Mouse (Mus musculus) thymus, adult 2 months (tissue): ENCODE results near the gene Vgf. TPM values are rescaled to one million over a fixed set of nuclear protein-coding genes. Genes with fewer than 3 reads are reported as not detected.
A peak's percentile ranks its signal among the peaks of the same experiment; 100 is the strongest.

Source experiments
- DNase-seq: peaks from one replicate; pipeline ENCODE4 v3.0.0; 2021
- H3K27ac ChIP-seq: fragments of 200-500 bp; 2 replicates; pipeline ENCODE4 v1.5.1; 2012; ENCODE audit warnings: low read length, control low read depth; ENCODE audit not compliant: control insufficient read depth, insufficient read depth
- H3K27me3 ChIP-seq: fragments of 200-500 bp; 2 replicates; pipeline ENCODE4 v1.6.1; 2012; ENCODE audit warnings: mild to moderate bottlenecking, low read length, moderate library complexity, mixed read lengths; ENCODE audit not compliant: control insufficient read depth, insufficient read depth
- H3K36me3 ChIP-seq: fragments of 200-500 bp; 2 replicates; pipeline ENCODE4 v1.6.1; 2012; ENCODE audit warnings: mild to moderate bottlenecking, low read length, moderate library complexity; ENCODE audit not compliant: control insufficient read depth, insufficient read depth
- H3K4me1 ChIP-seq: fragments of 200-500 bp; replicated peaks from 2 replicates; pipeline ENCODE4 v1.6.1; 2012; ENCODE audit warnings: low read length; ENCODE audit not compliant: control insufficient read depth, insufficient read depth
- H3K4me3 ChIP-seq: fragments of 200-500 bp; 2 replicates; pipeline ENCODE4 v1.5.1; 2012; ENCODE audit warnings: mild to moderate bottlenecking, low read length, control low read depth, moderate library complexity; ENCODE audit not compliant: control insufficient read depth, insufficient read depth
- CTCF ChIP-seq: fragments of 200-500 bp; IDR thresholded peaks from 2 replicates; pipeline ENCODE4 v1.5.1; 2012; ENCODE audit warnings: mild to moderate bottlenecking, control low read depth, low read length, moderate library complexity, borderline replicate concordance; ENCODE audit not compliant: control insufficient read depth, poor library complexity, insufficient read depth; ENCODE audit errors: extremely low read depth
- POLR2A ChIP-seq: fragments of 200-500 bp; IDR thresholded peaks from 2 replicates; pipeline ENCODE4 v1.6.1; 2012; ENCODE audit warnings: mild to moderate bottlenecking, low read length, control low read depth, moderate library complexity; ENCODE audit not compliant: control insufficient read depth, poor library complexity, insufficient read depth; ENCODE audit errors: extremely low read depth
- WGBS: fragments of 180-500 bp; shearing (Covaris S2); methylation state at CpG from one replicate; pipeline ENCODE4 v1.1.7; 2018; 5-methylcytosine and 5-hydroxymethylcytosine counted together
- polyA plus RNA-seq: library from polyadenylated mRNA; depleted of rRNA; stranded (reverse); fragments of >200 nt; gene quantifications from 2 replicates; pipeline ENCODE4 v1.2.3, GENCODE M21; 2012

Vgf gene
- polyA plus RNA-seq, 1 experiment, result 0.58 TPM

GRCm38 (mm10) chr5:137051914-137052505, 25.8 kb downstream of the Vgf start:
- 93% methylated on average over 5 of the region's 5 CpGs for WGBS
- no peak for DNase-seq
- H3K4me1 ChIP-seq, result no peaks in the 10 kb centered on the region

DNA sequence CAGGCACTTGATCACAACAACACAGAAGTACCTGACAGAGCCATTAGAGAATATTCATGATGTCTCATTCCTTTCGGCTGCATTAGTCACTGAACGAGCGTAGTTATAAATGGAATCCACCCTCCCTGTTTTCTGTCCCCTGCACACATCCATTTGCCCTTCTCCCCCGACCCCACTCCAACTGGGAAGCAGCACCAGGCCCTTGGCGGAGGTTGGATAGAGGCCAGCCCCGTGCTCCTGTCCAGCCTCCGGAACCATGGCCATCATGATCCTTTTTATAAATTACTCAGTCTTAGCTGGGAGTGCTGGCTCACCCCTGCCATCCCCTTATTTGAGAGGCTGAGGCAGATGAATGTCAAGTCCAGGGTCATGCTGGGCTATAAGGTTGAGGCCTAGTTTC, 28.1 kb downstream of the Vgf start:
- no peak for TF ChIP-seq CTCF
- no peak for TF ChIP-seq POLR2A
- H3K36me3 ChIP-seq, result no peaks in the 10 kb centered on the region
- 91% methylated on average over 7 of the region's 7 CpGs for WGBS

More at GRCm38 (mm10) chr5:137051914-137052505, 25.8 kb downstream of the Vgf start:
- H3K27me3 ChIP-seq, result no peaks in the 10 kb centered on the region
- H3K27ac ChIP-seq, result no peak overlapping the region
- no peak for TF ChIP-seq CTCF
- TF ChIP-seq POLR2A, result no peak
- no peak overlapping the region for H3K4me3 ChIP-seq
- H3K36me3 ChIP-seq, result no peaks in the 10 kb centered on the region

DNA sequence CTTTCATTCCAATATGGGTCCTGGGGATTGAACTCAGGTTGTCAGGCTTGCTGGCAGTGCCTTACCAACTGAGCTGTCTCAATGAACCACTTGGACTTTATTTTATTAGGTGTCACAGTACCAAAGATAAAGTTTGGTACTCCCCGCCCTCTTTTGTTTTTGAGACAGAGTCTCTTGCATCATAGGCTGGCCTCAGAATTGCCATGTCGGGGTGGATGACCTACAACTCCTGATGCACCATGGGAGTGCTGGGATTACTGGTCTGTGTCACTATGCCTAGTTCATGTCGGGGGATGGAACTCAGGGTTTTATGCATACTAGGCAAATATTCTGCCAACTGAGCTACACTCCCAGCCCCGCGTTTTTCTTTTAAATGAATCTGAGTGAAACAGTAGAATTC, 28.7 kb downstream of the Vgf start:
- no peaks in the 10 kb centered on the region for H3K36me3 ChIP-seq
- no peak overlapping the region for H3K4me3 ChIP-seq
- no peaks in the 10 kb centered on the region for H3K27me3 ChIP-seq
- DNase-seq, result no peak
- TF ChIP-seq POLR2A, result no peak
- no peak for TF ChIP-seq CTCF
- no peaks in the 10 kb centered on the region for H3K4me1 ChIP-seq
- no peak overlapping the region for H3K27ac ChIP-seq
- WGBS, result 90% methylated on average over 5 of the region's 5 CpGs

More for the DNA sequence above, 28.1 kb downstream of the Vgf start:
- Histone ChIP-seq H3K4me3 (no peak overlapping the region), H3K4me1 (no peaks in the 10 kb centered on the region), H3K27ac (no peak overlapping the region), H3K27me3 (no peaks in the 10 kb centered on the region)
- no peak for DNase-seq

DNA sequence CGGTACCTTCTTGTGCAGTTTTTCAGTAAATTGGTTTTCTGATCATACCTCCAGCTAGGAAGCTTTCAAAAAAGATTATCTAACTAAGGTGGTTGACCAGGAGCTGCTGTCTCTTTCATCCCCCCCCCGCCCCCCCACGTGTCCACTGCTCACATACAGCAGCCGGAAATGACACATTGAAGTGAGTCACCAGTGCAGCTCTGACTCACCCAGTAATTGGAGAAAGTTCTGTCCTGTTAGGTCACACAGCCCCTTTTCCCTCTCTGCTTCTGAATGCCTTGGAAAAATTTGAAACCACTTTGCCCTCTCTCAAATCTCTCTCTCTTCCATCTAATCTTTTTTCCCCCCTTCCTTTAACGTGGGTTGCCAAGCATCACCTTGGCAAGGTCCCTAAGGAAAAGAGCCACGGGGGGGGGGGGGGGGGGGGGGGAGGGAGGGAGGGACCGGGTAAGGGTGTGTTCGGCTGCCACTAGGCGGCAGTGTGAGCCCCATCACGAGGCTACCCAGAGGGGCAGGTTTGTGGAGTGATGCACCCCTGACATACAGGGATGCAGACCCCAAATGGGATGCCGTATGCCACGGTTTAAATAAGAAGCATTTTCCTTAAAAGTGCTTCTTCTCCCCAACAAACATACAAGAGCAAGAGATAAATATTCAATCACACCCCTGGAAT, 35.8 kb downstream of the Vgf start:
- no peak overlapping the region for H3K4me3 ChIP-seq
- H3K4me1 ChIP-seq, result no peaks in the 10 kb centered on the region
- no peaks in the 10 kb centered on the region for H3K27me3 ChIP-seq
- WGBS, result 14% methylated on average over 11 of the region's 12 CpGs
- no peak overlapping the region for H3K27ac ChIP-seq
- no peaks in the 10 kb centered on the region for H3K36me3 ChIP-seq
- DNase-seq, result peak; percentile 49
- TF ChIP-seq POLR2A (no peak), CTCF (peak; percentile 40; the same call in 1 of the 2 replicates)

- Histone ChIP-seq H3K36me3 (no peaks in the 10 kb centered on the region), H3K27ac (no peak overlapping the region), H3K27me3 (no peaks in the 10 kb centered on the region), H3K4me3 (no peak overlapping the region), H3K4me1 (no peaks in the 10 kb centered on the region)
- TF ChIP-seq POLR2A (no peak), CTCF (no peak)
- WGBS, result 87% methylated on average over 5 of the region's 5 CpGs
- DNase-seq, result no peak
These were observed 36.4 kb downstream of the Vgf start for GRCm38 (mm10) chr5:137062601-137063000.

DNA sequence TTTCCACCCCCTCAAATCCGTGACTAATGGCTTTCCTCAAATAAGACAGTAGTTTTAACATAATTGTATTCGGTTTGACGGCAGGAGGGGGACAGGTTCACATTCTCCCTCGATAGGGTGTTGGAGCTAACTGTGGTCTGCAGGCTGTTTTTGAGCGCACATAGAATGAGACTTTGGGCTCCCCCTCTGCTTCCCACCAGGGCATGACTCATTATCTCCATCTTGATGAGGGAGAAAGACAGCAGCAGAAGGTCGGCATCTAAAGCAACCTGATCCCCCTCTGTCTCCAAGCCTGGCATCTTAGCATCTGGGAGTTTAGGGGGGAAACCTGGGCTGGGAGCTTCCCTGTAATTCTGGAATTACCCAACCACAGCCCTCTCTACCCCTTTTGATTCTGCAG, 39.3 kb downstream of the Vgf start:
- 79% methylated on average over 6 of the region's 6 CpGs for WGBS
- no peak for DNase-seq
- H3K36me3 ChIP-seq, result no peaks in the 10 kb centered on the region
- H3K4me3 ChIP-seq, result no peak overlapping the region
- TF ChIP-seq CTCF (no peak), POLR2A (no peak)
- no peaks in the 10 kb centered on the region for H3K4me1 ChIP-seq
- no peaks in the 10 kb centered on the region for H3K27me3 ChIP-seq
- H3K27ac ChIP-seq, result no peak overlapping the region
